Mouse (Mus musculus) liver, adult 2 months (tissue): ENCODE results near the gene Il3. TPM values are rescaled to one million over a fixed set of nuclear protein-coding genes. Genes with fewer than 3 reads are reported as not detected.
"Not testable (repeated sequence)": the region's sequence is repeated elsewhere in the genome, so short reads cannot be mapped to it uniquely, and the experiment has no call there.

ENCODE experiments used
- DNase-seq: peaks from one replicate; pipeline ENCODE4 v3.0.0-alpha.2; 2011; ENCODE audit warnings: low read depth, low spot score; ENCODE audit errors: extremely low read depth
- H3K27ac ChIP-seq: fragments of 200-500 bp; replicated peaks from 2 replicates; pipeline ENCODE4 v1.5.1; 2012; ENCODE audit warnings: low read depth, mild to moderate bottlenecking, control low read depth, inconsistent platforms, low read length; ENCODE audit not compliant: insufficient read depth
- H3K27me3 ChIP-seq: fragments of 200-500 bp; 2 replicates; pipeline ENCODE4 v1.6.1; 2012; ENCODE audit warnings: mild to moderate bottlenecking, moderate library complexity, low read length, inconsistent platforms; ENCODE audit not compliant: control insufficient read depth, insufficient read depth
- H3K36me3 ChIP-seq: fragments of 200-500 bp; 2 replicates; pipeline ENCODE4 v1.6.1; 2012; ENCODE audit warnings: low read length, inconsistent platforms; ENCODE audit not compliant: control insufficient read depth, insufficient read depth
- H3K4me1 ChIP-seq: fragments of 200-500 bp; 2 replicates; pipeline ENCODE4 v1.6.1; 2011; ENCODE audit warnings: low read length; ENCODE audit not compliant: control insufficient read depth, insufficient read depth
- H3K4me3 ChIP-seq: fragments of 200-500 bp; 2 replicates; pipeline ENCODE4 v1.5.1; 2011; ENCODE audit warnings: low read depth, mild to moderate bottlenecking, control low read depth, low read length, moderate library complexity; ENCODE audit not compliant: insufficient read depth
- H3K79me2 ChIP-seq: fragments of 200-500 bp; 2 replicates; pipeline ENCODE4 v1.6.1; 2012; ENCODE audit warnings: inconsistent platforms, mild to moderate bottlenecking, low read length, moderate library complexity; ENCODE audit not compliant: control insufficient read depth, insufficient read depth
- H3K9ac ChIP-seq: fragments of 200-500 bp; 2 replicates; pipeline ENCODE4 v1.6.1; 2012; ENCODE audit warnings: low read depth, mild to moderate bottlenecking, control low read depth, inconsistent platforms, low read length
- CTCF ChIP-seq: fragments of 200-500 bp; IDR thresholded peaks from 2 replicates; pipeline ENCODE4 v1.5.1; 2011; ENCODE audit warnings: low read depth, low read length, control low read depth
- POLR2A ChIP-seq: fragments of 200-500 bp; IDR thresholded peaks from 2 replicates; pipeline ENCODE4 v1.6.1; 2011; ENCODE audit warnings: low read length, control low read depth; ENCODE audit not compliant: insufficient read depth; ENCODE audit errors: extremely low read depth
- WGBS: fragments of 180-500 bp; shearing (Covaris S2); methylation state at CpG from one replicate; pipeline ENCODE4 v1.1.7; 2018; 5-methylcytosine and 5-hydroxymethylcytosine counted together
- polyA plus RNA-seq: library from polyadenylated mRNA; depleted of rRNA; stranded (reverse); fragments of >200 nt; gene quantifications from 2 replicates; pipeline ENCODE4 v1.2.3, GENCODE M21; 2012
- total RNA-seq: library from RNA; depleted of rRNA; stranded (reverse); fragments of >200 nt; gene quantifications from 2 replicates; pipeline ENCODE4 v1.2.3, GENCODE M21; 2014

Il3 gene
- total and polyA plus RNA-seq, 2 experiments: not detected

DNA sequence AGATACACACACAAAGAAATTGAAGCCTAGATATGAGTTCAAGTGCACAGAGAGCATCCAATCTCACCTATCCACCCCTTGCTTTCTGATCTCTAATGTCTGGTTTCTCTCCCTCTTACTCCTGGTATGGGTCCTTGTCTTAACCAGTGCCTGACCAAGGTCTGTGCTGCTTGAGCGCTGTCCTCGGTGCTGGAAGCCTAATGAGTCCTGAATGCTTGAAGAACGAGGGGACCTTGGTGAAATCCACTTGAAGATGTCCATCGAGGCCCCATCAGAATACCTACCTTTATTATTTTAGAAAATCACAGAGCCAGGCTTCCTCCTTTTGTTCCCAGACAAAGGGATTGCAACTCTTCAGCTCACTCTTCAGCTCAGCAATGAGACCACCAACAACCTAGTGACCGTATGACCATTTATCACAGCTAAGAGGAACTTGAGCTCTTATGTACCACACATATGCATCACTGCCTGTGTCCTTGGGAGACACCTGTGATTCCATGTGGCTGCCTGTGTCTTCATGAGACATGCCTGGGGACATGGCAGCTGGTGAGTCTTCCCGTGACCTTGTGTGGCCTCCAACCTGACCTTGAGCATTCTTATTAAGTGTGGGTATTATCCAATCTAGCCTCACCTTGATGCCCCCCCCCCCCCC is 36.1 kb upstream of the Il3 start:
- Histone ChIP-seq H3K36me3 (no peaks in the 10 kb centered on the region), H3K27ac (no peak overlapping the region), H3K4me1 (0 out of 2 replicates have a peak, but pooled peaks cover 4% of the 10 kb centered on the region), H3K79me2 (no peaks in the 10 kb centered on the region), H3K27me3 (peaks cover 16% of the 10 kb centered on the region), H3K9ac (no peak overlapping the region), H3K4me3 (no peak overlapping the region)
- 26% methylated on average over 6 of the region's 6 CpGs for WGBS
- no peak for TF ChIP-seq CTCF
- TF ChIP-seq POLR2A: no peak
- no peak for DNase-seq

- no peak overlapping the region for H3K27ac ChIP-seq
- 96% methylated on average over 3 of the region's 3 CpGs for WGBS
- no peak for DNase-seq
- H3K4me3 ChIP-seq: no peak overlapping the region
- TF ChIP-seq CTCF: no peak
- no peak for TF ChIP-seq POLR2A
- H3K4me1 ChIP-seq: 0 out of 2 replicates have a peak, but pooled peaks cover 4% of the 10 kb centered on the region
- no peaks in the 10 kb centered on the region for H3K79me2 ChIP-seq
- H3K27me3 ChIP-seq: peaks cover 16% of the 10 kb centered on the region
- no peak overlapping the region for H3K9ac ChIP-seq
- no peaks in the 10 kb centered on the region for H3K36me3 ChIP-seq
These were observed 35.5 kb upstream of the Il3 start for GRCm38 (mm10) chr11:54302606-54303005.

- Histone ChIP-seq H3K27ac (no peak overlapping the region), H3K36me3 (no peaks in the 10 kb centered on the region), H3K27me3 (peaks cover 16% of the 10 kb centered on the region), H3K9ac (no peak overlapping the region), H3K4me3 (no peak overlapping the region), H3K4me1 (0 out of 2 replicates have a peak, but pooled peaks cover 4% of the 10 kb centered on the region), H3K79me2 (no peaks in the 10 kb centered on the region)
- WGBS: 91% methylated on average over 8 of the region's 8 CpGs
- TF ChIP-seq CTCF (no peak), POLR2A (no peak)
- no peak for DNase-seq
These were observed 34.9 kb upstream of the Il3 start for GRCm38 (mm10) chr11:54301994-54302393.

DNA sequence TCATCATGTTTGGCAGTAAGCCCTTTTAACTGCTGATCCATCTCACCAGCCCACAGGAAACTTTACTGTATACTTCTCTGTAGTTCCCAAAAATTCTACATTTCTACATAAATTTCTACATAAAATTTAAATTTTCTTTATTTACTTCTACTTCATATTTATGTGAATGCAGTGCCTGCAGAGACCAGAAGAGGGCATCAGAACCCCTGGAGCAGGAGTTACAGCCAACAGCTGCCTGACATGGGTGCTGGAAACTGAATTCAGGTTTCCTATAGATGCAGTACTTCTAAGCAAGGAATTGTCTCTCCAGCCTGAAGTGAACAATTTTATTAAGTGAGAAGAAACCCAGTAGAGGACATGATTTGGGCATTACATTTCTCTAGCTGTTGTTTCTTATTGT is 31.7 kb upstream of the Il3 start:
- H3K36me3 ChIP-seq: no peaks in the 10 kb centered on the region

DNA sequence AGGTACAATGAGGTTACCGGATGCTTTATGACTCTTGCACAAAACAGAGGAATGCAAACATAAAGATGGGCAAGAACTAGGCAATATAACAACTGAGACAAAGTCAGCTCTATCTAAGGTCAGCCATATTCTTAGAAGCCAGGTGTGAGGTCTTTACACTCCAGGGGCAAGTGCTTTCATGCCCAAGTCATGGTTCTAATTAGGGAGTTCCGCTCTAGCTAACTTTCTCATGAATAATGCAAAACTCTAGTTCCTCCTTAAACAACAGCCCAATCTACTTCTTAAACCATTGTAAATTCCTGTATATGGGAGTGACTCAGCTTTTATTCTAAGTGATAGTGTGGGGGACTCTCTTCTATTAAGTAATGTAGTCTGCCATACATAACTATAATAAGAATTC is 30.4 kb upstream of the Il3 start:
- not testable (repeated sequence) for H3K27ac ChIP-seq, H3K9ac ChIP-seq, H3K36me3 ChIP-seq, H3K79me2 ChIP-seq, H3K27me3 ChIP-seq, H3K4me3 ChIP-seq, H3K4me1 ChIP-seq, DNase-seq
- 97% methylated on average over 2 of the region's 2 CpGs for WGBS

More for the DNA sequence above, 31.7 kb upstream of the Il3 start:
- Histone ChIP-seq H3K4me1 (no peaks in the 10 kb centered on the region), H3K27me3 (peaks cover 7% of the 10 kb centered on the region), H3K4me3 (no peak overlapping the region), H3K27ac (no peak overlapping the region), H3K79me2 (no peaks in the 10 kb centered on the region), H3K9ac (no peak overlapping the region)
- TF ChIP-seq POLR2A (no peak), CTCF (peak; percentile 20; the same call in 1 of the 2 replicates)
- DNase-seq: no peak

GRCm38 (mm10) chr11:54296734-54297133 is 29.7 kb upstream of the Il3 start:
- no peak for DNase-seq
- no peak overlapping the region for H3K9ac ChIP-seq
- 93% methylated on average over 1 of the region's 1 CpGs for WGBS

More at GRCm38 (mm10) chr11:54296734-54297133, 29.7 kb upstream of the Il3 start:
- TF ChIP-seq CTCF (no peak), POLR2A (no peak)
- H3K79me2 ChIP-seq: no peaks in the 10 kb centered on the region
- H3K27me3 ChIP-seq: no peaks in the 10 kb centered on the region
- no peak overlapping the region for H3K27ac ChIP-seq
- H3K36me3 ChIP-seq: no peaks in the 10 kb centered on the region
- H3K4me3 ChIP-seq: no peak overlapping the region
- no peaks in the 10 kb centered on the region for H3K4me1 ChIP-seq
